Mouse (Mus musculus): ENCODE measurements around the gene Slc35f6. TPM values are rescaled to one million over a fixed set of nuclear protein-coding genes. Genes with fewer than 3 reads are reported as not detected.

Gene Slc35f6
- polyA plus RNA-seq, 1 experiment = 51.2 TPM

DNA sequence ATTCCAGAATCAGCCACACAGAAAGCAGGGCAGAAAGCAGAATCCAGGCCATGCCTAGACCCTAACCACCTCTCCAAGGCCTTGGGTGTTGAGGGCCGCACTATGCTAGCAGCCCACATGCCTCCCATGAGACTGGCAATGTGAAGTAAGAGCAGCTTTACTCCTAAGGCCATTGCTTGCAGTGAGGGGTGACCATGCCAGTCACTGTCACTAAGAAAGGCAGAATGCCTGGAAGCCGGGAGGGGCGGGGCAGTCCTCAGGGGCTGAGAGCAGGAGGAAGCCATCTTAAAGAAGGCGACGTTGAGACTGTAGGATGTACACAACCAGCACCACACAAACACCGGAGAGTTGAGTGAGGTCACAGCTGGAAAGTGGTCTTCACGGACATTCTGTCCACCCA, 38.6 kb upstream of the Slc35f6 start:
- 96% methylated on average over 7 of the region's 7 CpGs for WGBS
- H3K36me3 ChIP-seq (ENCODE audit: control insufficient read depth, insufficient read depth, low read length) = no peaks in the 10 kb centered on the region
- H3K4me3 ChIP-seq (ENCODE audit: insufficient read depth, low read depth, low read length) = no peak overlapping the region
- TF ChIP-seq POLR2A (IDR thresholded peaks at IDR 0.05; ENCODE audit: low read depth, low read length) (no peak), CTCF (conservative IDR thresholded peaks at IDR 0.05; ENCODE audit: insufficient read depth, insufficient read length, low read depth, low read length) (no peak)
- no peak overlapping the region for H3K27ac ChIP-seq (ENCODE audit: insufficient read depth, low read depth, low read length)
- no peaks in the 10 kb centered on the region for H3K27me3 ChIP-seq (replicated peaks; ENCODE audit: control insufficient read depth, insufficient read depth, low read length)
- H3K4me1 ChIP-seq (ENCODE audit: control insufficient read depth, insufficient read depth, low read length) = no peaks in the 10 kb centered on the region
- no peak for DNase-seq

DNA sequence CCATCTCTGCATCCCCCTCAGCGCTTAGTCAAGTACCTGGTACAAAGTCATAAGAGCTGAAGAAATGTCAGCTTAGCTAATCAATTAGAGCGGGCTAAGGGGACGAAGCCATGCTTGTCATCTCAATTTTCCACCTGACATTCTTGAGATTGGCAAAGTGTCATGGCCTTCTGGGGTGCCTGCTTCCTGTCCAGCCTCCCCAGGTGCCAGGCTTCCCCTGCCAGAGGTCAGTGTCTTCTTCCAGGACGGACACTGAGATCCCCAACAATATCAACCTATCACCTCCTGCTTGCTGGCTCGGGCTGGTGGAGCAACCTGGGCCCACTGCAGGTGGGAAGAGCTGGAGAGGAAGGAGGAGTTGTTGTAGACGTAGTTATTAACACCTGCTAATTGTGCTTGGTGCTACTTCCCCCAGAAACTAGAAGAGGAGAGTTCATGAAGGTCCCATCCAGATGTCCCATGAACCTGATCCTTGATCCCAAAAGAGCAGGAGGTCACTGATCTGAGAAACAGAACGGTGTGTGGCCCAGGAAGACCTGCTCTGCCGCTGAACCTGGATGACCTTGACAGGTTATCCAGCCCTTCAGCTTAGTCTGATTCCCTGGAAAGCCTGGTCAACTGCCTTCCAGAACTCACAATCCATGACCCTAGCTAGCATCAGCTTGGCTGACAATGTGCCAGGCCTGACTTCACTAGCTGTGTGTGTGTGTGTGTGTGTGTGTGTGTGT, 37.7 kb upstream of the Slc35f6 start:
- H3K4me3 ChIP-seq (ENCODE audit: insufficient read depth, low read depth, low read length) = no peak overlapping the region
- 82% methylated on average over 8 of the region's 8 CpGs for WGBS
- H3K27ac ChIP-seq (ENCODE audit: insufficient read depth, low read depth, low read length) = no peak overlapping the region
- no peaks in the 10 kb centered on the region for H3K36me3 ChIP-seq (ENCODE audit: control insufficient read depth, insufficient read depth, low read length)
- H3K4me1 ChIP-seq (ENCODE audit: control insufficient read depth, insufficient read depth, low read length) = no peaks in the 10 kb centered on the region
- DNase-seq = no peak
- TF ChIP-seq POLR2A (IDR thresholded peaks at IDR 0.05; ENCODE audit: low read depth, low read length) (no peak), CTCF (conservative IDR thresholded peaks at IDR 0.05; ENCODE audit: insufficient read depth, insufficient read length, low read depth, low read length) (no peak)
- no peaks in the 10 kb centered on the region for H3K27me3 ChIP-seq (replicated peaks; ENCODE audit: control insufficient read depth, insufficient read depth, low read length)

DNA sequence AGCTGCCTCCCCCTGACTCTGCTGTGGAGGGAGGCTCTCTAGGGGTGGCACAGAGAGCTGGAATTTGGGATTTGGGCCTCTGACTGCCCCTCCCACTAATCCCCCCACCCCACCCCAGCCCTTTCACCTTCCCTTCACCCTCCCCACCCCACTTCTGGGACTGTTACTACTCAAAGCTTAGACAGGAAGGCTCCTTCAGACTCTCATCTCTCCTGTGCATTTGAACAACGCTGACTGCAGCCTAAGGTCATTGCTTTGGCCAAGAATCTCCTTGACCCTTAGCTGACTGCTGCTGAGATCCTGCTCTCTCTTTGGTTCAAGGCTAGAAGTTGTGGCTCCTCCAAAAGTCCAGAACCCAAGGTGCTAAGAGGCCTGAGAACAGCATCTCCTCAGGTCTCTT, 36.6 kb upstream of the Slc35f6 start:
- DNase-seq = no peak
- H3K27me3 ChIP-seq (replicated peaks; ENCODE audit: control insufficient read depth, insufficient read depth, low read length) = no peaks in the 10 kb centered on the region
- H3K4me1 ChIP-seq (ENCODE audit: control insufficient read depth, insufficient read depth, low read length) = no peaks in the 10 kb centered on the region
- no peaks in the 10 kb centered on the region for H3K36me3 ChIP-seq (ENCODE audit: control insufficient read depth, insufficient read depth, low read length)
- 52% methylated on average over 1 of the region's 1 CpGs for WGBS
- no peak overlapping the region for H3K27ac ChIP-seq (ENCODE audit: insufficient read depth, low read depth, low read length)
- TF ChIP-seq CTCF (conservative IDR thresholded peaks at IDR 0.05; ENCODE audit: insufficient read depth, insufficient read length, low read depth, low read length) (no peak), POLR2A (IDR thresholded peaks at IDR 0.05; ENCODE audit: low read depth, low read length) (no peak)
- no peak overlapping the region for H3K4me3 ChIP-seq (ENCODE audit: insufficient read depth, low read depth, low read length)

DNA sequence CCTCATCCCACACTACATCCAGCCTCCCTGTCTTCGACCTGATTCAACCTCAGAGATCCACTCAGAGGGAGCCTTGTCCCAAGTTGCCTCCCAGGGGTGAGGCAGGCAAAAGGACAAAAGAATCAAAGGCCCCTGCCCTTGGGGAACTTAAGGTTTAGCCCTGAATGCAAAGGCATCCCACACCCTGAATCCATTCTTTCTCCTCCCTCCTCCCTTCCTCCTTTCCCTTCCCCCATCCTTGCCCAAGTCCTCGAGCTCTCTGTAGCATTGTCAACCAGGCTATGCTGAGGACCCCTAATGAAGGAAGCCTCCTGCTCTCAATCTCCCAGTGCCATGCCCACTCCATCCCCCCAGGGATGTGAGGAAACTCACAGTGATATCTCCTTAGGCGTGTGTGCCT, 36.0 kb upstream of the Slc35f6 start:
- TF ChIP-seq POLR2A (IDR thresholded peaks at IDR 0.05; ENCODE audit: low read depth, low read length) (no peak), CTCF (conservative IDR thresholded peaks at IDR 0.05; ENCODE audit: insufficient read depth, insufficient read length, low read depth, low read length) (no peak)
- Histone ChIP-seq H3K4me3 (ENCODE audit: insufficient read depth, low read depth, low read length) (no peak overlapping the region), H3K27me3 (replicated peaks; ENCODE audit: control insufficient read depth, insufficient read depth, low read length) (no peaks in the 10 kb centered on the region), H3K27ac (ENCODE audit: insufficient read depth, low read depth, low read length) (no peak overlapping the region), H3K36me3 (ENCODE audit: control insufficient read depth, insufficient read depth, low read length) (no peaks in the 10 kb centered on the region), H3K4me1 (ENCODE audit: control insufficient read depth, insufficient read depth, low read length) (no peaks in the 10 kb centered on the region)
- WGBS = 39% methylated on average over 3 of the region's 3 CpGs
- no peak for DNase-seq

DNA sequence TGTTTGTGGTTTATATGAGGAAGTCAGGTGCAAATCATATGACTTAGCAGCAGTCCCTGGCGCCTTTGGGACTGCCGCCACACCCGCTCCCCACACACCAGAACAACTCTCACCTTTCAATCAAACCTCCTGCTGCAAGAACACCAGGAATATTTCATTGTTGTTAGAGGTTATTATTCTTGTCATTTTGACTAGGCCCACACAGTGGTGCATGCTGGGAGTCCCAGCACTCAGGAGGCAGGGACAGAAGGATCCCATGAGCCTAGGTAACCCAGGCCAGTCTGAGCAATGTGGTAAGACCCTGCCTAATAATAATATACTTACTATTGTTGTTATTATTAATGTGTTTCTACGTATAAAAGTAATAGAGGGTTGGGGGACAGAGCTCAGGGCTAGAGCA, 35.2 kb upstream of the Slc35f6 start:
- no peaks in the 10 kb centered on the region for H3K36me3 ChIP-seq (ENCODE audit: control insufficient read depth, insufficient read depth, low read length)
- TF ChIP-seq POLR2A (IDR thresholded peaks at IDR 0.05; ENCODE audit: low read depth, low read length) (no peak), CTCF (conservative IDR thresholded peaks at IDR 0.05; ENCODE audit: insufficient read depth, insufficient read length, low read depth, low read length) (no peak)
- WGBS = 89% methylated on average over 4 of the region's 4 CpGs
- H3K4me3 ChIP-seq (ENCODE audit: insufficient read depth, low read depth, low read length) = no peak overlapping the region
- no peaks in the 10 kb centered on the region for H3K27me3 ChIP-seq (replicated peaks; ENCODE audit: control insufficient read depth, insufficient read depth, low read length)
- no peak overlapping the region for H3K27ac ChIP-seq (ENCODE audit: insufficient read depth, low read depth, low read length)
- no peak for DNase-seq
- no peaks in the 10 kb centered on the region for H3K4me1 ChIP-seq (ENCODE audit: control insufficient read depth, insufficient read depth, low read length)

DNA sequence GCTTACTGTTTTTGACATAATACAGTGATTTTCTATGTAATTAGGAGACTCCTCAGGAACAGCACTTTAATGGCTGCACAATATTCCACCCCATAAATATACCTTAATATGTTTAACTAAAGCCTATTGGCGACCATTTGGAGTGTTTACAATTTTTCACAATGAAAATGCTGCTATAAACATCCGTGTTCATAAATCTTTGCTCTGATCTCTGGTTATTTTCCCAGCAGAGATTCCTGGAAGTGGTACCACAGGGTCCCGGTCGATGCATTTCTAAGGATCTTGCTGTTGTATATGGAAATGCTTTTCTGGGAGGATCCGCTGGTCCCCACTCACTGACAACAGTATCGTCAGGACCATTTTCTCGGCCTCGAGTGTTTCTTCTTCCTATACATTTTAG, 34.5 kb upstream of the Slc35f6 start:
- Histone ChIP-seq H3K27me3 (replicated peaks; ENCODE audit: control insufficient read depth, insufficient read depth, low read length) (no peaks in the 10 kb centered on the region), H3K4me1 (ENCODE audit: control insufficient read depth, insufficient read depth, low read length) (no peaks in the 10 kb centered on the region; the same call in 1 of the 2 replicates), H3K27ac (ENCODE audit: insufficient read depth, low read depth, low read length) (no peak overlapping the region), H3K4me3 (ENCODE audit: insufficient read depth, low read depth, low read length) (no peak overlapping the region), H3K36me3 (ENCODE audit: control insufficient read depth, insufficient read depth, low read length) (no peaks in the 10 kb centered on the region)
- TF ChIP-seq POLR2A (IDR thresholded peaks at IDR 0.05; ENCODE audit: low read depth, low read length) (no peak), CTCF (conservative IDR thresholded peaks at IDR 0.05; ENCODE audit: insufficient read depth, insufficient read length, low read depth, low read length) (no peak)
- 86% methylated on average over 8 of the region's 8 CpGs for WGBS
- DNase-seq = no peak

DNA sequence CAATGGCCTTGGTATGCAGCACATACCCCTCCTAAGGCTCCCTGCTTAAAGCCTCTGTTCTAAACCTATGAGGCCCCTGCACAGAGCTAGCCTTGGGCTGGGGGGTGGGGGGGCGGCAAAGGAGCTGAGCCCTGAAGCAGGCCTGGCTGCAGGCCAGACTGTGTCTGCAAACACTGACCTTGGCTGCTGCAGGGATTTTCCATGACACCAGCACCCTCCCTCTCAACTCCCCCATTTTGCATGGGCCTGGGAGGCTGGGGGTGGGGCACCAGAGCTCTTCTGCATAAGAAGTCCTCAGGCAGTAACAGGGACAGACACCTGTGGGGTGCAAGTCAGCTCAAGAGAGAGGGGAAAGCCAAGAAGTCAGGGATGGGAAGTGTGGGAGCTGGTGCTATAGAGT, 33.5 kb upstream of the Slc35f6 start:
- peak; percentile 65 for DNase-seq
- Histone ChIP-seq H3K4me3 (ENCODE audit: insufficient read depth, low read depth, low read length) (no peak overlapping the region), H3K36me3 (ENCODE audit: control insufficient read depth, insufficient read depth, low read length) (no peaks in the 10 kb centered on the region), H3K27me3 (replicated peaks; ENCODE audit: control insufficient read depth, insufficient read depth, low read length) (no peaks in the 10 kb centered on the region), H3K4me1 (ENCODE audit: control insufficient read depth, insufficient read depth, low read length) (no peaks in the 10 kb centered on the region; the same call in 1 of the 2 replicates), H3K27ac (ENCODE audit: insufficient read depth, low read depth, low read length) (no peak overlapping the region)
- WGBS = 26% methylated on average over 1 of the region's 1 CpGs
- TF ChIP-seq CTCF (conservative IDR thresholded peaks at IDR 0.05; ENCODE audit: insufficient read depth, insufficient read length, low read depth, low read length) (no peak), POLR2A (IDR thresholded peaks at IDR 0.05; ENCODE audit: low read depth, low read length) (no peak)

Measured in kidney, adult 2 months (tissue).